Mouse (Mus musculus): ENCODE results near the gene Lexm. TPM values are rescaled to one million over a fixed set of nuclear protein-coding genes. Genes with fewer than 3 reads are reported as not detected.

Lexm gene
- polyA plus RNA-seq, 1 experiment from 2014 or later: 0.23 TPM

GRCm38 (mm10) chr4:106643483-106644217 is 26.6 kb upstream of the Lexm start:
- no peaks in the 10 kb centered on the region for H3K27me3 ChIP-seq (replicated peaks)
- ATAC-seq (ENCODE audit: low FRiP score, low read depth): no peak
- H3K9ac ChIP-seq: no peak overlapping the region; the same call in 1 of the 2 replicates

GRCm38 (mm10) chr4:106634086-106634479 is 17.0 kb upstream of the Lexm start:
- no peak for ATAC-seq (ENCODE audit: low FRiP score, low read depth)
- WGBS: 42% methylated on average over 9 of the region's 9 CpGs
- H3K4me2 ChIP-seq (replicated peaks): peak overlapping the region; percentile 20; the same call in 1 of the 2 replicates

More at GRCm38 (mm10) chr4:106643483-106644217, 26.6 kb upstream of the Lexm start:
- Histone ChIP-seq H3K27ac (no peak overlapping the region), H3K36me3 (no peaks in the 10 kb centered on the region), H3K4me1 (peaks cover 7% of the 10 kb centered on the region), H3K9me3 (no peaks in the 10 kb centered on the region), H3K4me3 (no peak overlapping the region), H3K4me2 (replicated peaks) (no peak overlapping the region)
- WGBS: 30% methylated on average over 8 of the region's 8 CpGs

GRCm38 (mm10) chr4:106633281-106634085 is 16.4 kb upstream of the Lexm start:
- Histone ChIP-seq H3K27me3 (replicated peaks) (no peaks in the 10 kb centered on the region), H3K9me3 (no peaks in the 10 kb centered on the region), H3K27ac (peak overlapping the region; percentile 50), H3K4me2 (replicated peaks) (peak overlapping the region; percentile 20; the same call in 1 of the 2 replicates), H3K36me3 (no peaks in the 10 kb centered on the region), H3K9ac (no peak overlapping the region), H3K4me1 (peaks cover 26% of the 10 kb centered on the region), H3K4me3 (no peak overlapping the region)
- 24% methylated on average over 8 of the region's 8 CpGs for WGBS
- 0 out of 2 replicates have a peak, but pooled peaks have one; percentile 35 for ATAC-seq (ENCODE audit: low FRiP score, low read depth)

More at GRCm38 (mm10) chr4:106634086-106634479, 17.0 kb upstream of the Lexm start:
- Histone ChIP-seq H3K36me3 (no peaks in the 10 kb centered on the region), H3K4me3 (no peak overlapping the region), H3K27ac (peak overlapping the region; percentile 50), H3K4me1 (peaks cover 26% of the 10 kb centered on the region), H3K27me3 (replicated peaks) (no peaks in the 10 kb centered on the region), H3K9me3 (no peaks in the 10 kb centered on the region), H3K9ac (no peak overlapping the region)

- Histone ChIP-seq H3K36me3 (no peaks in the 10 kb centered on the region), H3K4me3 (no peak overlapping the region), H3K27me3 (replicated peaks) (no peaks in the 10 kb centered on the region), H3K9ac (no peak overlapping the region), H3K4me2 (replicated peaks) (no peak overlapping the region), H3K4me1 (peaks cover 26% of the 10 kb centered on the region), H3K9me3 (no peaks in the 10 kb centered on the region), H3K27ac (no peak overlapping the region)
- WGBS: 62% methylated on average over 1 of the region's 3 CpGs
- ATAC-seq (ENCODE audit: low FRiP score, low read depth): no peak
These were observed 15.3 kb upstream of the Lexm start for GRCm38 (mm10) chr4:106632313-106632712.

GRCm38 (mm10) chr4:106630333-106631220 is 13.5 kb upstream of the Lexm start:
- no peak overlapping the region for H3K9ac ChIP-seq
- peak; percentile 80 for ATAC-seq (ENCODE audit: low FRiP score, low read depth)

GRCm38 (mm10) chr4:106629374-106629773 is 12.3 kb upstream of the Lexm start:
- H3K9me3 ChIP-seq: no peaks in the 10 kb centered on the region
- H3K36me3 ChIP-seq: no peaks in the 10 kb centered on the region
- no peak overlapping the region for H3K9ac ChIP-seq
- H3K27ac ChIP-seq: no peak overlapping the region
- H3K4me1 ChIP-seq: peaks cover 27% of the 10 kb centered on the region
- no peak overlapping the region for H3K4me3 ChIP-seq
- H3K4me2 ChIP-seq (replicated peaks): no peak overlapping the region
- 74% methylated on average over 5 of the region's 5 CpGs for WGBS
- no peak for ATAC-seq (ENCODE audit: low FRiP score, low read depth)
- 0 out of 2 replicates have a peak, but pooled peaks cover 4% of the 10 kb centered on the region for H3K27me3 ChIP-seq (replicated peaks)

More at GRCm38 (mm10) chr4:106630333-106631220, 13.5 kb upstream of the Lexm start:
- 24% methylated on average over 14 of the region's 14 CpGs for WGBS
- H3K27me3 ChIP-seq (replicated peaks): 0 out of 2 replicates have a peak, but pooled peaks cover 4% of the 10 kb centered on the region
- peak overlapping the region; percentile 60 for H3K27ac ChIP-seq
- no peaks in the 10 kb centered on the region for H3K36me3 ChIP-seq
- no peak overlapping the region for H3K4me3 ChIP-seq
- H3K4me1 ChIP-seq: peaks cover 30% of the 10 kb centered on the region
- H3K4me2 ChIP-seq (replicated peaks): peak overlapping the region; percentile 20; the same call in 1 of the 2 replicates
- no peaks in the 10 kb centered on the region for H3K9me3 ChIP-seq

- no peak overlapping the region for H3K4me3 ChIP-seq
- no peaks in the 10 kb centered on the region for H3K36me3 ChIP-seq
- H3K27me3 ChIP-seq (replicated peaks): peaks cover 9% of the 10 kb centered on the region; the same call in 1 of the 2 replicates
- H3K27ac ChIP-seq: no peak overlapping the region
- no peak overlapping the region for H3K4me2 ChIP-seq (replicated peaks)
- peaks cover 21% of the 10 kb centered on the region for H3K4me1 ChIP-seq
- no peak overlapping the region for H3K9ac ChIP-seq
- 59% methylated on average over 9 of the region's 9 CpGs for WGBS
- ATAC-seq (ENCODE audit: low FRiP score, low read depth): no peak
- no peaks in the 10 kb centered on the region for H3K9me3 ChIP-seq
These were observed 11.8 kb upstream of the Lexm start for GRCm38 (mm10) chr4:106628650-106629360.

GRCm38 (mm10) chr4:106627809-106628208 is 10.8 kb upstream of the Lexm start:
- Histone ChIP-seq H3K4me1 (peaks cover 15% of the 10 kb centered on the region), H3K27ac (no peak overlapping the region), H3K9me3 (no peaks in the 10 kb centered on the region), H3K36me3 (no peaks in the 10 kb centered on the region), H3K4me3 (no peak overlapping the region), H3K9ac (no peak overlapping the region), H3K27me3 (replicated peaks) (peaks cover 19% of the 10 kb centered on the region), H3K4me2 (replicated peaks) (no peak overlapping the region)
- 87% methylated on average over 5 of the region's 5 CpGs for WGBS
- ATAC-seq (ENCODE audit: low FRiP score, low read depth): no peak

- no peak overlapping the region for H3K27ac ChIP-seq
- no peak overlapping the region for H3K9ac ChIP-seq
- no peaks in the 10 kb centered on the region for H3K36me3 ChIP-seq
- H3K27me3 ChIP-seq (replicated peaks): peaks cover 34% of the 10 kb centered on the region
- H3K9me3 ChIP-seq: no peaks in the 10 kb centered on the region
- no peak overlapping the region for H3K4me3 ChIP-seq
- H3K4me2 ChIP-seq (replicated peaks): no peak overlapping the region
- ATAC-seq (ENCODE audit: low FRiP score, low read depth): no peak
- WGBS: 86% methylated on average over 10 of the region's 10 CpGs
- H3K4me1 ChIP-seq: peaks cover 4% of the 10 kb centered on the region; the same call in 1 of the 2 replicates
These were observed 7.2 kb upstream of the Lexm start for GRCm38 (mm10) chr4:106624271-106624670.

GRCm38 (mm10) chr4:106622712-106623111 is 5.7 kb upstream of the Lexm start:
- no peak overlapping the region for H3K4me2 ChIP-seq (replicated peaks)

GRCm38 (mm10) chr4:106622030-106622493 is 5.0 kb upstream of the Lexm start, which contains the start of gene Ttc22:
Ttc22 (plus strand) TSS chr4:106622432.
- Histone ChIP-seq H3K9ac (no peak within 1 kb of the TSS), H3K4me1 (peaks cover 9% of the 10 kb centered on the region), H3K4me2 (replicated peaks) (no peak within 1 kb of the TSS), H3K4me3 (no peak within 1 kb of the TSS), H3K9me3 (no peaks in the 10 kb centered on the region), H3K36me3 (no peaks in the 10 kb centered on the region), H3K27me3 (replicated peaks) (peaks cover 34% of the 10 kb centered on the region), H3K27ac (no peak within 1 kb of the TSS)
- no peak for ATAC-seq (ENCODE audit: low FRiP score, low read depth)
- WGBS: 21% methylated on average over 16 of the region's 16 CpGs

More at GRCm38 (mm10) chr4:106622712-106623111, 5.7 kb upstream of the Lexm start:
- H3K27me3 ChIP-seq (replicated peaks): peaks cover 34% of the 10 kb centered on the region
- H3K9me3 ChIP-seq: no peaks in the 10 kb centered on the region
- no peak overlapping the region for H3K27ac ChIP-seq
- H3K9ac ChIP-seq: no peak overlapping the region
- ATAC-seq (ENCODE audit: low FRiP score, low read depth): no peak
- peaks cover 4% of the 10 kb centered on the region; the same call in 1 of the 2 replicates for H3K4me1 ChIP-seq
- H3K4me3 ChIP-seq: no peak overlapping the region
- 34% methylated on average over 28 of the region's 28 CpGs for WGBS
- H3K36me3 ChIP-seq: no peaks in the 10 kb centered on the region

All from neural tube, embryonic 12.5 days (tissue).